Mouse (Mus musculus) CH12.LX (cell line): ENCODE measurements around the gene Nr1h5. TPM values are rescaled to one million over a fixed set of nuclear protein-coding genes. Genes with fewer than 3 reads are reported as not detected.

ENCODE experiments used
- DNase-seq: peaks from one replicate; pipeline ENCODE4 v3.0.0-alpha.2; 2013; ENCODE audit errors: extremely low read depth
- H3K27ac ChIP-seq: 2 replicates; pipeline ENCODE4 v1.5.1; 2012; ENCODE audit warnings: low read depth, mild to moderate bottlenecking, control low read depth, moderate library complexity; ENCODE audit not compliant: insufficient read depth
- H3K27me3 ChIP-seq: replicated peaks from 2 replicates; pipeline ENCODE3; 2012; ENCODE audit warnings: inconsistent platforms
- H3K36me3 ChIP-seq, 2 experiments: replicated peaks in 1 of 2; 2 replicates each; pipeline versions ENCODE3 to v1.6.1; 2012; ENCODE audit warnings: inconsistent platforms in 1 of 2, low read length in 1 of 2, mild to moderate bottlenecking in 1 of 2, mixed read lengths in 1 of 2, moderate library complexity in 1 of 2; ENCODE audit not compliant: control insufficient read depth in 1 of 2, insufficient read depth in 1 of 2
- H3K4me1 ChIP-seq, 2 experiments: 2 replicates each; pipeline ENCODE4 v1.6.1; 2012; ENCODE audit warnings: inconsistent platforms in 1 of 2, moderate library complexity in 1 of 2; ENCODE audit not compliant: insufficient read depth in 2 of 2, control insufficient read depth in 1 of 2
- H3K4me2 ChIP-seq: 2 replicates; pipeline ENCODE4 v1.6.1; 2012; ENCODE audit warnings: low read depth, mild to moderate bottlenecking, control low read depth; ENCODE audit not compliant: poor library complexity, insufficient read depth, severe bottlenecking
- H3K4me3 ChIP-seq, 3 experiments: fragments of 150-350 bp in 1 of 3; sonication (generic) in 1 of 3; replicated peaks in 1 of 3; 2 replicates each; pipeline versions ENCODE3 to v1.5.1; 2011 to 2012; ENCODE audit warnings: low read depth in 2 of 3, low read length in 2 of 3, mild to moderate bottlenecking in 2 of 3, moderate library complexity in 2 of 3, control low read depth in 1 of 3, improper control_type of control experiment in 1 of 3, inconsistent platforms in 1 of 3, mixed read lengths in 1 of 3; ENCODE audit not compliant: poor library complexity in 1 of 3
- H3K79me2 ChIP-seq: replicated peaks from 2 replicates; pipeline ENCODE4 v1.6.1; 2012; ENCODE audit warnings: mild to moderate bottlenecking, moderate library complexity; ENCODE audit not compliant: control insufficient read depth, poor library complexity, insufficient read depth, severe bottlenecking; ENCODE audit errors: extremely low read depth
- H3K9ac ChIP-seq: 2 replicates; pipeline ENCODE4 v1.6.1; 2012; ENCODE audit warnings: low read depth, mild to moderate bottlenecking, control low read depth, moderate library complexity; ENCODE audit not compliant: insufficient read depth
- H3K9me3 ChIP-seq: replicated peaks from 2 replicates; pipeline ENCODE3; 2012; ENCODE audit warnings: low read length, inconsistent platforms, mixed read lengths
- BHLHE40 ChIP-seq: IDR thresholded peaks from 2 replicates; pipeline ENCODE4 v1.6.1; 2011; ENCODE audit warnings: mild to moderate bottlenecking, low read depth, low read length, improper control_type of control experiment
- CHD2 ChIP-seq: IDR thresholded peaks from 2 replicates; pipeline ENCODE4 v1.6.1; 2011; ENCODE audit warnings: low read length, improper control_type of control experiment
- ELF1 ChIP-seq: IDR thresholded peaks from 2 replicates; pipeline ENCODE4 v1.6.1; 2014; ENCODE audit warnings: low read depth, mild to moderate bottlenecking, inconsistent platforms, low read length, improper control_type of control experiment
- EP300 ChIP-seq: IDR thresholded peaks from 2 replicates; pipeline ENCODE4 v1.6.1; 2011; ENCODE audit warnings: low read length, improper control_type of control experiment
- IRF4 ChIP-seq: IDR thresholded peaks from 2 replicates; pipeline ENCODE4 v1.6.1; 2014; ENCODE audit warnings: low read depth, mild to moderate bottlenecking, inconsistent platforms, low read length, improper control_type of control experiment
- JUND ChIP-seq: conservative IDR thresholded peaks from 2 replicates; pipeline ENCODE4 v1.6.1; 2011; ENCODE audit warnings: low read depth, low read length, improper control_type of control experiment
- MAZ ChIP-seq: IDR thresholded peaks from 2 replicates; pipeline ENCODE4 v1.6.1; 2012; ENCODE audit warnings: low read depth, mild to moderate bottlenecking, inconsistent platforms, low read length, improper control_type of control experiment, moderate library complexity
- MEF2A ChIP-seq: IDR thresholded peaks from 2 replicates; pipeline ENCODE4 v1.6.1; 2014; ENCODE audit warnings: low read depth, mild to moderate bottlenecking, inconsistent platforms, low read length, improper control_type of control experiment, borderline replicate concordance
- MXI1 ChIP-seq: IDR thresholded peaks from 2 replicates; pipeline ENCODE4 v1.6.1; 2011; ENCODE audit warnings: mild to moderate bottlenecking, low read depth, low read length, improper control_type of control experiment
- MYC ChIP-seq: IDR thresholded peaks from 2 replicates; pipeline ENCODE4 v1.6.1; 2011; ENCODE audit warnings: low read depth, mild to moderate bottlenecking, improper control_type of control experiment, low read length
- NRF1 ChIP-seq: IDR thresholded peaks from 2 replicates; pipeline ENCODE4 v1.6.1; 2014; ENCODE audit warnings: low read depth, mild to moderate bottlenecking, inconsistent platforms, low read length, improper control_type of control experiment, moderate library complexity
- POLR2A ChIP-seq: IDR thresholded peaks from 2 replicates; pipeline ENCODE4 v1.6.1; 2011; ENCODE audit warnings: low read depth, mild to moderate bottlenecking, improper control_type of control experiment, low read length
- RCOR1 ChIP-seq: conservative IDR thresholded peaks from 2 replicates; pipeline ENCODE4 v1.6.1; 2012; ENCODE audit warnings: low read depth, mild to moderate bottlenecking, inconsistent platforms, low read length, improper control_type of control experiment
- SIN3A ChIP-seq: IDR thresholded peaks from 2 replicates; pipeline ENCODE4 v1.6.1; 2012; ENCODE audit warnings: low read length, improper control_type of control experiment, inconsistent platforms
- UBTF ChIP-seq: IDR thresholded peaks from 2 replicates; pipeline ENCODE4 v1.6.1; 2012; ENCODE audit warnings: low read depth, mild to moderate bottlenecking, inconsistent platforms, low read length, improper control_type of control experiment, moderate library complexity
- USF2 ChIP-seq: conservative IDR thresholded peaks from 2 replicates; pipeline ENCODE4 v1.6.1; 2011; ENCODE audit warnings: low read depth, low read length, improper control_type of control experiment
- ZC3H11A ChIP-seq: IDR thresholded peaks from 2 replicates; pipeline ENCODE4 v1.6.1; 2012; ENCODE audit warnings: low read depth, mild to moderate bottlenecking, inconsistent platforms, low read length, improper control_type of control experiment
- ZKSCAN1 ChIP-seq: IDR thresholded peaks from 2 replicates; pipeline ENCODE4 v1.6.1; 2012; ENCODE audit warnings: low read depth, inconsistent platforms, low read length, improper control_type of control experiment, borderline replicate concordance
- ZNF384 ChIP-seq: IDR thresholded peaks from 2 replicates; pipeline ENCODE4 v1.6.1; 2012; ENCODE audit warnings: low read depth, low read length, improper control_type of control experiment, inconsistent platforms
- dilution Hi-C: fragments of 300-500 bp; cut with MboI; formaldehyde crosslinking; loops from 2 replicates; pipeline ENCODE4 v1.14.3; 2020; ENCODE audit warnings: low sequenced_read_pairs; ENCODE audit not compliant: extremely low pct_unique_long_range_greater_than_20kb, extremely low pct_ligation_motif_present
- in situ Hi-C: fragments of 300-500 bp; cut with MboI; formaldehyde crosslinking; loops from 3 replicates; pipeline ENCODE4 v1.14.3; 2019; ENCODE audit warnings: low sequenced_read_pairs, low pct_ligation_motif_present, low pct_unique_long_range_greater_than_20kb, mixed read lengths
- polyA plus RNA-seq: library from polyadenylated mRNA; unstranded; fragments of >175 nt; gene quantifications from 2 replicates; pipeline ENCODE4 v1.2.1, GENCODE M21; 2012; ENCODE audit warnings: low read depth; ENCODE audit not compliant: insufficient read length
- total RNA-seq, 2 experiments: library from RNA; depleted of rRNA; stranded (reverse); fragments of 300-350 nt in 1 of 2; fragments of >200 nt in 1 of 2; gene quantifications; 2 replicates each; pipeline ENCODE4 v1.2.3; 2012 to 2014

The Nr1h5 gene
- total and polyA plus RNA-seq, 3 experiments: 0.13 TPM; not detected in 2

DNA sequence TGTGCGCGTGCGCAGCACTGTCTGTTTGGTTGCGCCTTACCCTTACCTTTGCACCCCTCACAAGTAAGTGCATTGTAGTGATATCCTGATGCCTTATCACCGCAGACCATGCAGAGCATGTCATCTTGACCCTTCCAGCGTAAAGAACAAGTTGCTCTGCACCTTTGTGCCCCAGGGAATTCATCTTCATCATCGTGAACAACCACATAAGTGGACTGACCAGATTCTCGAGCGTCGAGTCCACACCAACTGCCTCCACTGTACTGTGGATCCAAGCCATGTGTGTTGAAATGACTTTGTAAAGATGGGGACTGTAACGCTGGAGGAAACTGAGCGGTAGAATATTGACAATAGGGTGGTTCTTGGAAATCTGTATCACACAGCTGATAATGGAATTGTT, 9.5 kb downstream of the Nr1h5 start:
- in situ Hi-C loops (no loop called here), dilution Hi-C loops (no loop called here)
- Histone ChIP-seq H3K9ac (no peak overlapping the region), H3K4me2 (no peak overlapping the region), H3K79me2 (no peaks in the 10 kb centered on the region), H3K4me1 (peaks cover 4 to 7% of the 10 kb centered on the region in 2 experiments), H3K27ac (no peak overlapping the region), H3K27me3 (no peaks in the 10 kb centered on the region), H3K9me3 (no peaks in the 10 kb centered on the region), H3K36me3 (no peaks in the 10 kb centered on the region), H3K4me3 (no peak overlapping the region)
- TF ChIP-seq SIN3A: no peak
- TF ChIP-seq POLR2A: no peak
- no peak for TF ChIP-seq MYC
- no peak for TF ChIP-seq ZC3H11A
- no peak for TF ChIP-seq ELF1
- no peak for TF ChIP-seq UBTF
- no peak for TF ChIP-seq RCOR1
- no peak for TF ChIP-seq USF2
- TF ChIP-seq ZKSCAN1: no peak
- no peak for TF ChIP-seq MEF2A
- no peak for TF ChIP-seq JUND
- DNase-seq: no peak

DNA sequence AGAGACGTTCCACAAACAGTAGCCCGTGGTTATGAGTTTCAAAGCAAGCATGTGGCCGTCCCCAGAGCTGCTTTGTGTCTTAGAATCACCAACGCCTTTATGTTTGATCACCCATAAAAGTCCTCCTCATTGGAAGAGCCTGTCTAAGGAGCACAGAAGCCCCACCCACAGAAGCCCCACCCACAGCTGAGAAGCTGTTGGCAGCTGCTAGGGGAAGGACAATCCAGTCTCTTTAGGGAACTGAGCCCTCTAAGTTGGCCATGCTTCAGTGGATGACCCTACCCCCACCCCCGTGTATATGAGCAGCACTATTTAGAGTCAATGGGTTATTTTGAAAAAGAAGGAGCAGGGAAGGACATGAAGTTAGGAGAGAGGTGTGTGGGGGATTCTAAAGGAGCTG, 17.1 kb downstream of the Nr1h5 start:
- DNase-seq: peak; percentile 96
- dilution Hi-C loops (no loop called here), in situ Hi-C loops (no loop called here)
- peak overlapping the region; percentile 53; the same call in 1 of the 2 replicates for H3K9ac ChIP-seq
- no peaks in the 10 kb centered on the region for H3K9me3 ChIP-seq
- no peaks in the 10 kb centered on the region for H3K36me3 ChIP-seq
- no peaks in the 10 kb centered on the region for H3K79me2 ChIP-seq
- H3K4me1 ChIP-seq: peaks cover 2 to 13% of the 10 kb centered on the region in 2 experiments; a peak in 2 of 4 replicates
- peak overlapping the region; percentile 93 for H3K4me2 ChIP-seq
- no peak overlapping the region for H3K4me3 ChIP-seq
- TF ChIP-seq MXI1: no peak
- no peak for TF ChIP-seq UBTF
- no peak for TF ChIP-seq ZNF384
- TF ChIP-seq ZKSCAN1: no peak
- TF ChIP-seq BHLHE40: 0 out of 2 replicates have a peak, but pooled peaks have one; percentile 22
- peak; percentile 69 for TF ChIP-seq EP300
- peak; percentile 89 for TF ChIP-seq IRF4
- peak; percentile 68 for TF ChIP-seq CHD2
- TF ChIP-seq MEF2A: 0 out of 2 replicates have a peak, but pooled peaks have one; percentile 28
- TF ChIP-seq NRF1: no peak
- 0 out of 2 replicates have a peak, but pooled peaks have one; percentile 49 for TF ChIP-seq MAZ
- TF ChIP-seq ELF1: no peak
- TF ChIP-seq MYC: 0 out of 2 replicates have a peak, but pooled peaks have one; percentile 2
- H3K27ac ChIP-seq: no peak overlapping the region
- no peaks in the 10 kb centered on the region for H3K27me3 ChIP-seq
